7 mouse cellular contexts compared by ENCODE assay signal in the genomic region with DNA sequence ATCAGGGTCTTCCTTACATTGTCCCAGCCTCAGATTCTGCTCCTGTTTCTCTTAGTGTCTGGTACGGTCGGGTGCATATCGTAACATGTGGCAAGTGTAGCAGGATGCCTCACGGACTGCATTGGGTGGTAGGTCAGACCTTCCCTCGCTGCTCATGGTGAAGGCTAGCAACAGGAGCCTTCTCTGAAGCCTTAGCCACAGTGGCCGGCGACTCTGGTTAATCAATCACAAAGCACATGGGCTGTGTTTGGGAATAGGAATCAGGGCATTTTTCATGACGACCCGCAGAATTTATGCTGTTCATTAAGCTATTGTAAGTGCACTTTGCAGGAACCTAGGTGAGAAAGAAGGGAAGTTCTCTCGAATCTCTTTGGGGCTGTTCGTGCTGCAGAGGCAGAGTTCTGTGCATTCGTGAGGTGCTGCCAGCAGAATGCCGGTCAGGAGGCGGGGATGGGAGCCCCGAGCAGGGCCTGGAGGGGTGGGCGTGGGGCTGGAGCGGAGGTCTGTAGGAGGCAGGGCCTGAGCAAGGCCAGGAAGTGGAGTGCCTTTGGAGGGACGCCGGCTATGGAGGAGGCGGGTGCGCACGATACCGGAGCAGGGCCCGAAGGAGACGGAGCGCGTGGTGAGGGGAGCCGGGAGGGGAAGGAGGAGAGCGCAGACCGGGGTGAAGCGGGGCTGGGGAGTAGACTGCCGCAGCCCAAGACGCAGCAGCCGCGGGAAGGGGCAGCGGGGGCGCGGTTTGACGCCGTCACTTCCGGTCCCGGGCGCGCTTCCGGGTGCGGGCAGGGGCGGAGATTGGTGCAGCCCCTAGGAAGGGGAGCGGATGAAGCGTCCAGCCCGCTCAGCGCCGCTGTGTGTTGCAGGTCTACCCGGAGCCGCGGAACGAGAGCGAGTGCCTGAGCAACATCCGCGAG. TPM values are rescaled to one million over a fixed set of nuclear protein-coding genes. Genes with fewer than 3 reads are reported as not detected.
A peak's percentile ranks its signal among the peaks of the same experiment; 100 is the strongest.
DNase-seq lines count a peak whose midpoint lies in the region; ATAC-seq and TF ChIP-seq lines count a peak whose summit lies in the region.

No protein-coding gene starts in this region.

- H3K4me1 ChIP-seq in embryonic facial prominence, embryonic 10.5 days = peaks cover 28% of the 10 kb centered on the region
- peaks cover 4% of the 10 kb centered on the region; the same call in 1 of the 2 replicates for H3K4me1 ChIP-seq in intestine, postnatal 0 days (replicated peaks; ENCODE audit: control insufficient read depth, insufficient read depth, low read length)
- peaks cover 14% of the 10 kb centered on the region for H3K4me1 ChIP-seq in midbrain, embryonic 11.5 days (ENCODE audit: control insufficient read depth, insufficient read depth, low read length)

- H3K4me3 ChIP-seq in embryonic facial prominence, embryonic 10.5 days = peak overlapping the region; percentile 96
- peak overlapping the region; percentile 90 for H3K4me3 ChIP-seq in intestine, postnatal 0 days (ENCODE audit: low read depth, low read length)
- peak overlapping the region; percentile 91 for H3K4me3 ChIP-seq in midbrain, embryonic 11.5 days (ENCODE audit: low read depth, low read length)

- peak; percentile 97 for ATAC-seq in granulocyte monocyte progenitor cell, adult 5-6 weeks (replicated peaks; ENCODE audit: poor library complexity, severe bottlenecking)
- ATAC-seq in intestine, postnatal 0 days = peak; percentile 90
- peak; percentile 96 for ATAC-seq in midbrain, embryonic 11.5 days (ENCODE audit: low FRiP score)

- WGBS in embryonic facial prominence, embryonic 10.5 days = 3% methylated on average over 59 of the region's 59 CpGs
- WGBS in intestine, postnatal 0 days = 2% methylated on average over 50 of the region's 59 CpGs
- 4% methylated on average over 52 of the region's 59 CpGs for WGBS in midbrain, embryonic 11.5 days

- H3K36me3 ChIP-seq in embryonic facial prominence, embryonic 10.5 days (replicated peaks) = peaks cover 4% of the 10 kb centered on the region
- H3K36me3 ChIP-seq in intestine, postnatal 0 days (ENCODE audit: control insufficient read depth, insufficient read depth) = no peaks in the 10 kb centered on the region
- no peaks in the 10 kb centered on the region for H3K36me3 ChIP-seq in midbrain, embryonic 11.5 days (ENCODE audit: control insufficient read depth, insufficient read depth, low read length)

- no peaks in the 10 kb centered on the region for H3K27me3 ChIP-seq in embryonic facial prominence, embryonic 10.5 days (replicated peaks; ENCODE audit: low read depth, poor library complexity, severe bottlenecking)
- H3K27me3 ChIP-seq in intestine, postnatal 0 days (replicated peaks; ENCODE audit: control insufficient read depth, insufficient read depth, low read length) = no peaks in the 10 kb centered on the region
- H3K27me3 ChIP-seq in midbrain, embryonic 11.5 days (ENCODE audit: control insufficient read depth, insufficient read depth, low read length) = no peaks in the 10 kb centered on the region

- no peak for TF ChIP-seq CTCF in intestine, postnatal 0 days (IDR thresholded peaks at IDR 0.05; ENCODE audit: low read depth)

- no peaks in the 10 kb centered on the region for H3K9me3 ChIP-seq in embryonic facial prominence, embryonic 10.5 days
- no peaks in the 10 kb centered on the region for H3K9me3 ChIP-seq in intestine, postnatal 0 days (ENCODE audit: control insufficient read depth)
- H3K9me3 ChIP-seq in midbrain, embryonic 11.5 days (ENCODE audit: control insufficient read depth, low read length) = no peaks in the 10 kb centered on the region

- H3K4me2 ChIP-seq in intestine, postnatal 0 days (replicated peaks; ENCODE audit: low read depth) = peak overlapping the region; percentile 91
- H3K4me2 ChIP-seq in midbrain, embryonic 11.5 days = peak overlapping the region; percentile 99

- DNase-seq in adrenal gland, postnatal 14 days = peak; percentile 96
- DNase-seq in embryonic facial prominence, embryonic 10.5 days (ENCODE audit: low spot score) = peak; percentile 95
- peak; percentile 91 for DNase-seq in left cerebral cortex, postnatal 4 days
- DNase-seq in midbrain, embryonic 11.5 days (ENCODE audit: low spot score, missing footprints) = peak; percentile 100
- peak; percentile 90 for DNase-seq in right cerebral cortex, postnatal 4 days

- peak overlapping the region; percentile 83 for H3K9ac ChIP-seq in intestine, postnatal 0 days (ENCODE audit: low read depth, low read length)
- peak overlapping the region; percentile 78 for H3K9ac ChIP-seq in midbrain, embryonic 11.5 days (ENCODE audit: low read length)

- H3K27ac ChIP-seq in embryonic facial prominence, embryonic 10.5 days (replicated peaks) = peak overlapping the region; percentile 92
- peak overlapping the region; percentile 82 for H3K27ac ChIP-seq in intestine, postnatal 0 days (ENCODE audit: low read depth, low read length)
- H3K27ac ChIP-seq in midbrain, embryonic 11.5 days (ENCODE audit: low read depth, low read length) = peak overlapping the region; percentile 40; the same call in 1 of the 2 replicates

- intact Hi-C loops in left cerebral cortex, postnatal 4 days (cut with DNase I) = no loop called here

RNA-seq across cellular contexts. Expression of a gene that starts 30.3 kb away (rescaled TPM):
- 54.4 and 64.5 TPM in 2 replicates for total RNA-seq in adrenal gland, postnatal 14 days (2021)
- polyA plus RNA-seq in embryonic facial prominence, embryonic 10.5 days (2016; fragmentation: Nextera tagmentation; extraction: Ambion mirVana) = 50.3 and 55.1 TPM in 2 replicates
- total RNA-seq in granulocyte monocyte progenitor cell, adult 5-6 weeks (2014; fragmentation: Nextera tagmentation) = 33.9 and 40.2 TPM in 2 replicates
- 14.4 and 19.8 TPM in 2 replicates for total RNA-seq in granulocyte monocyte progenitor cell, adult 5-6 weeks (2017)
- polyA plus RNA-seq in intestine, postnatal 0 days (2015; fragmentation: Nextera tagmentation; extraction: Ambion mirVana) = 14.5 and 14.9 TPM in 2 replicates
- total RNA-seq in left cerebral cortex, postnatal 4 days (2021) = 100 to 1,000 TPM; 215 to 219 TPM
- polyA plus RNA-seq in midbrain, embryonic 11.5 days (2014; fragmentation: Nextera tagmentation; extraction: Ambion mirVana) = 51.4 and 56.8 TPM in 2 replicates

RNA-seq across cellular contexts. Expression of a gene that starts 57.0 kb away (rescaled TPM):
- total RNA-seq in adrenal gland, postnatal 14 days (2021) = not detected in 2 replicates
- 0.11 TPM in 1 of 2 replicates, not detected in the other for polyA plus RNA-seq in embryonic facial prominence, embryonic 10.5 days (2016; fragmentation: Nextera tagmentation; extraction: Ambion mirVana)
- not detected in 2 replicates for total RNA-seq in granulocyte monocyte progenitor cell, adult 5-6 weeks (2014; fragmentation: Nextera tagmentation)
- not detected in 2 replicates for total RNA-seq in granulocyte monocyte progenitor cell, adult 5-6 weeks (2017)
- not detected in 2 replicates for polyA plus RNA-seq in intestine, postnatal 0 days (2015; fragmentation: Nextera tagmentation; extraction: Ambion mirVana)
- total RNA-seq in left cerebral cortex, postnatal 4 days (2021) = not detected
- polyA plus RNA-seq in midbrain, embryonic 11.5 days (2014; fragmentation: Nextera tagmentation; extraction: Ambion mirVana) = not detected in 2 replicates

Comparison
In these comparisons a context has a peak if more than half of its experiments do, and no peak if none do; other contexts are left out.
1. Peak in every context shown above with its lines: DNase-seq, ATAC-seq, H3K4me3 ChIP-seq and H3K27ac ChIP-seq.
2. H3K27ac ChIP-seq: peak in every context shown above with its lines; median percentile 92 in embryonic facial prominence, embryonic 10.5 days; 82 in intestine, postnatal 0 days; 40 in midbrain, embryonic 11.5 days.